Mouse (Mus musculus) left cerebral cortex, adult 8-10 months (tissue): Measurements from ENCODE around the gene Rbm5. TPM values are rescaled to one million over a fixed set of nuclear protein-coding genes. Genes with fewer than 3 reads are reported as not detected.

Experiments
- DNase-seq, 2 experiments: peaks; one replicate each; pipeline ENCODE4 v3.0.0; 2022; ENCODE audit warnings: low spot score in 2 of 2
- total RNA-seq, 4 experiments: library from RNA; stranded (reverse); gene quantifications; 2 replicates each; pipeline ENCODE4 v1.2.4; 2022

Gene Rbm5
- 100 to 1,000 TPM; 117 to 136 (median 126) TPM for total RNA-seq

DNA sequence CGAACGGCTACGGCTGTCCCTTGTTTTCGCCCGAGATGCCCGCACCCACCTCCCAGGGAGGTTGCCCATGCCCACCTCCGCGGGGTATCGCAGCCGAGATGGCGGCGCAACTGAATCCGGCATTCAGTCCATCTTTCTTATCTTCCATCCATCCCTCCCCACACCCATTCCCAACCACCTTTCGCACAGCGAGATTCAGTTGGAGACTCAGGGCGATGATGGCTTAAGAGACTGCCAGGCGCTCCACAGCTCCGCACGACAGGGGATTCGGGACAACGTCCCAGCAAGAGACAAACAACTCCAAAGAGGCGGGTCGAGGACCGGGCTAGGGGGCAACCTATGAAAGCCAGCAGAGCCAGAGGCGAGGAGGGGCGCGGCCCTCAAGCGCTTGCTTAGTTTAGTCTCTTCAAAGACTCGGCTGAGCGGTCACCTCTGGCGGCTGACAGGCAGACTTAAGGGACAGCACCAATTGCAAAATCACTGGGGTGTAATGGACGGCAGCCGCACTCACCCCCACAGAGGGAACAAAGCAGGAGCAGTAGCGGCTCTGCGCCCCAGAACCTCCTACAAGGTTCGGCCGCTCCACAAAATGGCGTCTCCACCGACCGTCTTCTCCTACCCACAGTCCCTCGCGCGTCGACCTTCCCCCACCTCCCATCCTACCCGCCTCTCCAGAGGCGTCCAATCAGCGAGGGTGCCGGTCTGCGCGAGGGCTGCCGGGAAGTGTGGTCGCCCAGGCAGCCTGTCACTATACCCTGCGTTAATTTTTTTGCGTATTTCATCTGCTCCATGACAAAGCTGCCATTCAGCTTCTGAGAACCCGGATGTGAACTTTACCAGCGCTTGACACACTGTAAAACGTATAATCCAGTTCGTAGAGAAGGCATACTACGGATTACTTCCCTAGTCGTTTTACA is at the start of gene Rbm5:
Rbm5 (minus strand) TSS at position 623 of the 917 bp plus-strand sequence.
- peak; percentile 77 to 94 for DNase-seq

DNA sequence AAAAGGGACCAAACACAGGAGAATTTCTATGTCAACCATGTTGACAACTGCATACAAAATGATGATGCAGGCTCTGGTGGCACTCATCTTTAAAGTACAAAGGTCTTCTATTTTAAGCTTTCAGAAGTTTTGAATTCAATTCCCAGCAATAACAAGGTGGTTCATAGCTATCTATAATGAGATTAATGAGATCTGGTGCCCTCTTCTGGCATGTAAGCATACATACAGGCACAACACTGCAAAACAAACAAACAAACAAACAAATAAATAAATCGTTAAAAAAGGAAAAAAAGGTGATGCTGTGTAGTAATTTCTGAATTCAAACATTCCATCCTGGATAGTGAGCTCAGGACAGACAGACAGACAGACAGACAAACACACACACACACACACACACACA is 41.3 kb upstream of the Rbm5 start:
- DNase-seq, result no peak

DNA sequence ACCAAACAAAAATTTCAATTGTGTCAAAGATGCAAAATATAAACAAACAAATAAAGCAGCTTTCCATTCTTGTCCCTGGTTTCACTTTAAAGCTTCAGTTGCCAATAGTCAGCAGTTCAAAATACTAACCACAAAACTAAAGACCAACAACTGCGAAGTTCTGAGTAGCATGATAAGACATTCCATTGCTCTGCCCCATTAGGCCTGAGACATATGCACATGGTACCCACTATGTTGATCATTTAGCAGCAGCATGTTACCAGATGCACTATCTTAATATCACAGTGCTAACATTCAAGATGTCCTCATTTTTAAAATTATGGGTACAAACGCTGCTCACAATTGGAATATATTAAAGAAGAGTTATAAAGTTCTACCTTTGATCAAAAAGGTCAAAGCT is 40.2 kb upstream of the Rbm5 start:
- no peak for DNase-seq

DNA sequence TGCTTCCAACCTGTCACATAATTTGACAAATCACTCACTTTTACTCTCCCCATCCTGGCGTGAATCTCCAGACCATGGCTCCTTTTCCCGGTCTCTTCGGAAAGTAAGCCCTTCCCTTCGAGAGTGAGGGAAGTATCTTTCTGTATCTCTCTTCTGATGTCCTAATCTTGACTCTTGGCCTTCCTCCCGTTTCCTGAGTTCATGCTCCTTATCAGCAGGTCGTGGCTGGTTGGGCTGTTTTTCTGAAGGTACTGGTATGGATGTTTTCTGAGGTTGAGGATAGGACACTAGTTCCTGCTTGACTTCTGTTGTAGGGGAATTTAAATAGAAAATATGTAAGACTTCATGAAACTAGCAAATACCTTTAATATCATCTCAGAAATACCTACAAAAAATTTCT is 20.9 kb upstream of the Rbm5 start:
- no peak for DNase-seq

DNA sequence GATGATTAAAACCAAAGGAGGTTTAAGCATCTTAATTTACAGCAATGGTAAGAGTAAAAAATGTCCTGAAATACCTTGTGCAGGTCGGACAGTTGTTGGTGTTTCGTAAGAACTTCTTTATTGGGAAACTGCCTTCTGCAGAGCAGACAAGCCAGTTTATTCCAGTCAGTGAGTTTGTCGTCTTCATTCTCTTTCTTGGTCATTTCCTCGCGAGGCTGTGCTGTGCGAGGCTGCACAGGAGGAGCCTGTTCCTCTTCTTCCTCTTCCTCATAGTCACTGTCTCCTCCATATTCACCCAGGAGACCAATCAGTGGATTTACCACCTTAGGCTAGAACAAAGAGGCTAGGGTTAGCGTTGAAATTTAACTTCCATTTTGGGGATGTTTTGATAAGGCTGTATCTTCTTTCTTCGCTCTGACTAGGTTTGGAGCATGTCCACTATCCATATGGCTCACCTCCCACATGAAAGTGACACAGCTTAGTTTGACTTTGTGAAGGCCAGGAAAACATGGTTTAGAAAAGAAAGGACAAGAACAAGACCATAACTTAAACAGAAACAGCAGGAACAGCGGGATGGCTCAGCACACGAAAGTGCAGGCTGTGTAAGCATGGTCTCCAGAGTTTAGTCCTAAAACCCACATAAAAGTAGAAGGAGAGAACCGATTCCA is 11.9 kb upstream of the Rbm5 start:
- DNase-seq, result no peak

DNA sequence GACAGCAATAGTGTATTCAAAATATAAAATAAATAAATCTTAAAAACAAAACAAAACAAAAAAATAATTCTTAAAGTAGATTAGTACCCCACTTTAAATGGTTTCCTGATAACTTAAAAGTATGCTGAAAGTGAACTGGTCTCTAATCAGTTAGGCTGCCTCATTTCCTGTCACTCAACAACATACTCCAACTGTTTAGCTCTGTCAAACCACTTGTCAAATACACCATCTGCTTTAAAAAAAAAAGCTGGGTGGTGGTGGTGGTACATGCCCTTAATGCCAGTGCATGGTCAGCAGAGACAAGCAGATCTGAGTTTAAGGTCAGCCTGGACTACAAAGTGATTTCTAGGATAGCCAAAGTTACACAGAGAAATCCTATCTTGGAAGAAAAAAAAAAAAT is 6.0 kb upstream of the Rbm5 start:
- DNase-seq, result no peak

DNA sequence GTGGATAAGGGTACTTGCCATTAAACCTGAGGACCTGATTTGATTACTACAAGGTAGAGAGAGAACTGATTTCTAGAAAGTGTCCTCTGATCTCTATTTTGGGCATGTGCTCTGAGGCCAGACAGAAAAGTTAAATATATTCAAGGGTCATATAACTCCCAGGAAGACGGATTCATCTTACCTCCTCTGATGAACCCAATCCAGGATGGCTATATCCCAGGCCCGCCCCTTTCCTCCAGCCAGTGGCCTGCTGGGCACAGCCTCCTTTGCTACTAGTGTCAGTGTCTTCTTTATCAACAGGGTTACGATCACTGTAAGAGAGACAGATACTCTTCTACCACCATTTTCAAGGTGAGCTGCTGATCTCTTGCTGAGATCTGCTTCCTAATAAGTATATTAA is 3.6 kb upstream of the Rbm5 start:
- DNase-seq, result no peak

DNA sequence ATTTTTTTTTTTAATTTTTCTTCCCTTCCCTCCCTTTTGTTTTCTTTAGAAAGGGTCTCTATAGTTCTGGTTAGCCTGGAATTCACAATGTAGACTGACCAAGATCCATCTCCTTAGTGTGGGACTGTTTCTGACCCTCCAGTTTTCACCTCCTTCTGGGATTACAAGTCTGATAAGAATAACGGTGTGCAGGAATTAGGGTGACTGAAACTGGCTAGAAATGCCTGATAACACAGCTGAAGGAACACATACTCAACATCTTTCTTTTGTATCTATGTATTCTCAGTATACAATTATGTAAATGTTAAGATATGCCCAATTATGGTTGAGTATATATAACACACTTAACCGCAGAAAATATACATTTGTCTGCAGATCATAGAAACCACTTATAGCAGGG is 986 bp upstream of the Rbm5 start:
- DNase-seq, result no peak

DNA sequence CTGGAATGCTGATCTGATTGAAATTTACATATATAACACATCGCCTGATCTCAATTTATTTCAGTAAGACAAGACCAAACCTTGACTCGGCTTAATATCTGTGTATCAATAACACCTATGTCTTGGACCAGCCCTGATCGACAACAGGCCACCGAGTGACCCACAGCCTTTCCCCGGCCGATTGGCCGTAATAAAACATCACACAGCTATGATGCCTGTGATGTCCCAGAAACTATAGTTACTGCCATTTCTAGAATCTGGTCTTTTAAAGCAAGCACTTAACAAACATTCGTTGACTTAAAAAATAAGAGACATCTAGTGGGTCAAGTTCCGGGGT is 791 bp downstream of the Rbm5 start:
- DNase-seq, result no peak

DNA sequence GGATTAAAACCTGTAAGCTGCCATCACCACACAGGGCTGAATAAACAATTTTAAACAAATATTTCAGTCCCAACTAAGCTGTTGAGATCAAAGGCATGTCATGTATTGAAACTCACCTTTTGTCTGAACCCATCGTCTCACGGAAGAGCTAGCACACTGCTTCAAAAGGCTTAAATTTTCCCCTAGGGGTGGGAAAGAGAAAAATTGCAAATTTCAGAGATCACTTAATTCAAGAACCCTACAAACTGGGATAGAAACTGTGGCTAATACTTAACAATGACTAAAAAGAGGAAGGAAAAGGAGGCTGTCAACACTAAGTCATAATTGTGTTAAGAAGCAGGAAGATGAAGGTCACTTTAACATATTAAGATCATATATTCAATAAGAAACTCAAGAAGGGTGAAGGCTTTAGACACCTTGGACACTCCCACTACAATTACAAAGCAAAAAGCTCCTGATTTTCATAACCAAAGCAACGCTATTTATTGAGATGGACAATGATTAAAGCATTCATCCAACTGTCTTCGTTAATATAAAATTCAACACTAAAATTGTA is 1.3 kb downstream of the Rbm5 start:
- no peak for DNase-seq

DNA sequence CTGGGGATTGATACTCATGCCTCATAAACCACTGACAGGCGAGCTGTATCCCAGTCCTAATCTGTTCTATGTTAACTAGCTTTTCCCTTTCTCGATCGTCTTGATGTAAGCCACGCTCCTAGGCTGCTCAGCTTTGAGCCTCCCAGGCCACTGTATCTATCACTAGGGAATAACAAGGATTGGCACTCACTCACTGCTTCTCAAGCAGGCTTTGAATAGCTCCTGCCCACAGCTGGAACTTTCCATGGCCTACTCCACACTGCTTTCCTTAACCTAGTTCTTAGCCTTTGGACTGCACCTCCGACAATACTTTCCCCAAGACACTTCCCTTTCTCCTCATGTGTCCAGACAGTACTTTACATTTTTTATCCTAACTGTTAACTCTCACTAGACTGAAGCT is 1.9 kb downstream of the Rbm5 start:
- no peak for DNase-seq

DNA sequence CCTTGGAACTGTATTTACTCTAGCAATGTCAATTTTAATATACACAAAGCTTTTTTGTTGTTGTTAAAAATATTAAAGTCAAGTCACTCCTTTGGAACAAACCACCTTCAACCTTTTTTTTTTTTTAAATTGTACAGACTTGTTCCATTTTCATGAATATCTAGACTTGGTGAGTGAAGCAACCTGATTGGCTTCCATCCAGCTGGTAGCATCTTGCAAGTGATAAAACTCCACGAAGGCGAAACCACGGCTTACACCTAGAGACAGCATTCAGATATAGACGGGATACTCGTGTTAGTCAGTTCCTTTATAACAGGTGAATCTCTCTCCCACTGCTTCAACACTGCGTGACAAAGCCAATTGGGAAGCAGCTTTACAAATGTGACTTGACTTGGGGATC is 11.2 kb downstream of the Rbm5 start:
- DNase-seq, result no peak

DNA sequence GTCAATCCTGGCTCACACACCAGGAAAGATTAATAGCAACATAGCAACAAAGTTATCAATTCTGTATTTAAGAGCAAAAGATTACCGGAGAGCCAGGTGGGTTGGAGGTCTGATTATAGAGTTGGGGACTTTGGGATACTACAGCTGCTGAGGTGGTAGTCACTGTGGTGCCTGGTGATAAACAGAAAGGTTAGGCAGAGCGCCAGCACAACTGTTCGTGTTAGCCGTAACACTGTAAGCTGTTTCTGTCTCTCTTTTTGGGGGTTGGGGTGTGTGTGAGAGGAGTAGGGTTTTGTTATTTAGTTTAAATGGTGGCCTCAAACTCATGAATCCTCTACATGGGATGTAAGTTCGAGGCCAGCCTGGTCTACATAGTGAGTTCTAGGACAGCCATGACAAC is 20.4 kb downstream of the Rbm5 start:
- DNase-seq, result no peak

DNA sequence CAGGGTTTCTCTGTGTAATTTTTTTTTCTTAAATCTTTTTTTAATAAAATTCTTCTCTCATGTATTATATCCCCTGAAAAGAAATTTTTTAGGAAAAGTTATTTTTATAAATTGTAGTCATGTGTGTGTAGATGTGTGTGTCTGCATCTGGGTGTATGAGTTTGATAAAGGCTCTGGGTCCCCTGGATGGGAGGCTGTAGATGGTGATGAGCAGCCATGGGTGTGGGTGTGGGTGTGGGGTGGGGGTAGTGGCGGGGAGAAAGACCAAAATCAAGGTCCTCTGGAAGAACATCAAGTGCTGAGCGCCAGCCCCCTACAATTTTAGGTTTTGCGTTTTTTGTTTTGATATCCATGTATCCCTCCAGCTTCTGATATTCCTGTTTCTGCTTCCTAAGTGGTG is 22.7 kb downstream of the Rbm5 start:
- DNase-seq, result no peak

DNA sequence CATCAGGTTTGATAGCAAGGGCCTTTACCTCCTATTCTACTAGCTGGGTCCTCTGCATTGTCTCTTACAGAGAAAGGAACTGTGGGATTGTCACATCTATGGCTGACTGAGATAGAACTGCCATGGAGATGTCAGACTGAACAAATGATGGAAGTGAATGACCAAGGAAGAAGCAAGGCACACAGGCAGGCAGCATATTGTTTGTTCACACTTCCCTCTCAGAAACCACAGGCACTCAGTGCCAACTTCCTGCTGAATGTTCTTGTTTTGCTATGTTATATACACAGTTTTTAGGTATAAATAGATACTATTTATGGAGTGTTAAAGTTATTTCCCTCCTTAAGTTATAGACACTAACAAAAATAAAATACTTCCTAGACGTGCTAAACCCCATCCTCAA is 23.5 kb downstream of the Rbm5 start:
- DNase-seq, result no peak

DNA sequence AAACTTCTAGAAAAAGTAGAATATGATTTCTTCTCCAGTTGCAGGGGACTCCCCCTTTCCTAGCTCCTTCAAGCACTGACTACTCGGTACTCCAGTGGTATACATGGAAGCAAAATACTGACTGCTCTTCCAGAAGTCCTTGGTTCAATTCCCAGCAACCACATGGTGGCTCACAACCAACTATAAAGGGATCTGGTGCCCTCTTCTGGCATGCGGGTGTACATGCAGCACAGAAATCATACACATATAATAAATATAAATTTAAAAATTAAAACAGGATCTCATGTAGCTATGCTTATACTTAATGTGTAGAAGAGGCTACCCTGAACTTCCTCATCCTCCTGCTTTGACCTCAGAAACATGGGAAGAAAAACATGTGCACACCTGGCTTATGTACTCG is 24.1 kb downstream of the Rbm5 start:
- DNase-seq, result no peak

DNA sequence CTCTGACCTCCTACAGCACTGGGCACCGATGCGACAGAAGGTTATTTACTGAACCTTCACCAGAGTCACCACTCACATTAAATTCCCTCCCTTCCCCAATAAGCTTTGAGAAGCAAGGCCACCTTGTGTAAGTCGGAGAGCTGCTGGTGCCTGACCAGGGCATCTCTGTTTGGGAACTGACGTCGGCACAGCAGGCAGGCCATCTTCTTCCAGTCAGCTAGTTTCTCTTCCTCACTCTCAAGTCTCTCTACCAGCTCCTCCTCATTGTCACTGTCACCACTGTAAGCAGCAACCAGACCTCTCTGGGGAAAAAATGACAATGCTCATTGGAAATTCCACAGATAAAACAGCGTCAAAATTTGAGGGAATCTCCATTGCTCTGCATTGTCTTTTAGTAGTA is 26.7 kb downstream of the Rbm5 start:
- DNase-seq, result no peak

DNA sequence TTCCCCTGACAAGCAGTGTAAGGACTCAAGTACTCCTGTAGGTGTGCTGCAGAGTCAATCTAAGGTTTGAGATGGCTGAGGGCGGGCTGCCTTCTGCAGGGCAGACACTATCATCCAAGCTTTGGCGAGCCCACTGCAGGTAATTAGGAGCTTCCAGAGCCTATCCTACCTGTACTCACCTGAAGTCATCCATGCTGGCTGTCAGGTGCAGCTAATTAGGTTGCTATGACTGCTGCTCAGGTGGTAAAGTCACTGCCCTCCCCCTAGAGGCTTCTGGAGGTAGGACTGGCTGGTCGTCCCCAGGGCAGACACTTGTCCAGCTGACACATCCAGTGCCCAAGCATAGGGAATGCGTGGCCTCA is 32.0 kb downstream of the Rbm5 start:
- no peak for DNase-seq

DNA sequence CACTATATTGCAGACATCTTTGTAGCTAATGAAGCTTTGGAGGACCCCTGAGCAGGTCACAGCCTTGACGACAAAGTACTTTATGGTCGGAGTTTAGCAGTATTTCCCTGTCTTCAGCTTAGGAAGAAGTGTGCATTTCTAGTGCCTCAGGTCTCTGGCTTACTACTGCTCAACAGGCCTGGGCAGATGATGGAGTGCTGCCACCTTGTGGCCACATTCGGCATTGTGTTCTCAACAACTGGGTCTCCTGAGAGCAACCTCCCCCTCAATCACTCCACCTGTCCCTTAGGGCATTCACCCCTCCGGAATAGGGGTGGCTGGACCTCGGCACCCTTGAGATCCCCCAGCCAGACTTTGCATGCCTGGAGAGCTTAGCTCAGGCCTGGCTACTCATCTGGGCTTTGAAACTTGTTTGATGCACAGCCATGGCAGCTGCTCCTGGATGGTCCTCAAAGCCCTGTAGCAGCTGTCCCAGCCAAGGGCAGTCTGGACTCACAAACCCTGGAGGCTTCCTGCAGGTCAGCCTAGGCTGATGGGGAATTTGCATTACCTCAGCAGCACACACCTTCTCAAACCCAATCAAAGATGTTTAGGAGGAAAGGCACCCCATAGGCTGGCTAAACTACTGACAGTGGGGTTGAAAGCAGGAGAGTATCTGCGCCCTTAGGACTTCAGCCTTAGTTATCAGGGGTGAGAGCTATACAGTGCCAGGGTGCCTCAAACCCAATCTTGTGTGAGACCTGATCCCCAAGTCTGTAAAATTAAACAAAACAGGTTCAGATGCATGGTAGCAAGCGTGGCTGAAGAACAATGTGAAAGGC is 32.6 kb downstream of the Rbm5 start:
- peak; percentile 71 to 88 for DNase-seq

DNA sequence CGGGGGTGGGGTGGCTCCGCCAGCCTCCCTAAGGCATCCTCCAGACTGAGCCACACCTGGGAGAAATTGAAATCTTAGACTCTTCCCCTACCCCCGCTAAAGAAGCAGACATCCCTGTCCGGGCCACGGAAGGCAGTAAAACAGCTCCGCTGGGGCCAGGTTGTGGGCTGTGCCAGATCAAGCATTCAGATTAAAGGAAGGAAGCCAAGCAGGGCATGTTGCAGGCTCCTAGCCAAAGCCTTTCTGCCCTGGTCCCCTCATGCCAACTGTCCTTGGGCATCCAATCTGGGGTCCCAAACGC is 34.7 kb downstream of the Rbm5 start:
- no peak for DNase-seq

DNA sequence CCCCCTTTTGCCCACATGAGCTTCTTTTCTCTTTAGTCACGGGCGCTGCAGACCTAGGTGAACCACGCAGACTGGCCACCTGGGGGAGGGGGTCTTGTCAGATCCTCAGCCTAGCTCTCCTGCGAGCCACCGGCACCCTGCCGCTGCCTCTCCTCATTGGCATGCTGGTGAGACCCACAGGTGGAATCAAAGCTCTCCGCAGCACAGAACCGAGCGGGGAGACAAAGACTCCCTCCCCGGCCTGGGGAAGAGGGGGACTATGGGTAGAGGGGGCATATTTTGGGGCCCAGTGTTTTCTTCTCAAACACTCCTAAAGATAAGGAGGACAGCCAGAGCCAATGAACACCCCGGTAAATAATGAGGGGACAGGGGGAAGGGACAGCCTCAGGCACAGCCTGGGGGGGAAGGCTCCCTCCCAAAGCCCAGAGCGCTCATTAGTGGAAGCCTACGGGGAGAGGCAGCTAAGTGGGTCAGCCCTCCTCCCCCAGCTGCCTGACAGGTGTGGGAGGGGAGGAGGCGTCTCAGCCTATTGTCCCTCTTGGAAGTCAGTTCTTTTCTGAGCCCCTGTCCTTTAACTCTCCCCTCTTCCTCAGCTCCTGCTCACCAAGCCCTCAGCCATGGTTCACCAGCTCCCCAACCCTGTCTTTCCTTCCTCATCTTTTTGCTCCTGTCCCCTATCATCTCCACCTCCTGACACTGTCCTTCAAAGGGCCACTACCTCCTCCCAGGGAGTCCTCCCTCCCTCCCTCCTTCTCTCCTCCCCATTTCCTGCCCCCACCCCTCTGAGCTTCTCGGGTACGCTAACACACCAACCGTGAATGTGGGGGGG is 35.2 kb downstream of the Rbm5 start:
- no peak for DNase-seq
